Mouse (Mus musculus): ENCODE results near the gene Psmd2. TPM values are rescaled to one million over a fixed set of nuclear protein-coding genes. Genes with fewer than 3 reads are reported as not detected.

Gene Psmd2
- polyA plus RNA-seq, 1 experiment from 2014 or later, result 520 TPM

DNA sequence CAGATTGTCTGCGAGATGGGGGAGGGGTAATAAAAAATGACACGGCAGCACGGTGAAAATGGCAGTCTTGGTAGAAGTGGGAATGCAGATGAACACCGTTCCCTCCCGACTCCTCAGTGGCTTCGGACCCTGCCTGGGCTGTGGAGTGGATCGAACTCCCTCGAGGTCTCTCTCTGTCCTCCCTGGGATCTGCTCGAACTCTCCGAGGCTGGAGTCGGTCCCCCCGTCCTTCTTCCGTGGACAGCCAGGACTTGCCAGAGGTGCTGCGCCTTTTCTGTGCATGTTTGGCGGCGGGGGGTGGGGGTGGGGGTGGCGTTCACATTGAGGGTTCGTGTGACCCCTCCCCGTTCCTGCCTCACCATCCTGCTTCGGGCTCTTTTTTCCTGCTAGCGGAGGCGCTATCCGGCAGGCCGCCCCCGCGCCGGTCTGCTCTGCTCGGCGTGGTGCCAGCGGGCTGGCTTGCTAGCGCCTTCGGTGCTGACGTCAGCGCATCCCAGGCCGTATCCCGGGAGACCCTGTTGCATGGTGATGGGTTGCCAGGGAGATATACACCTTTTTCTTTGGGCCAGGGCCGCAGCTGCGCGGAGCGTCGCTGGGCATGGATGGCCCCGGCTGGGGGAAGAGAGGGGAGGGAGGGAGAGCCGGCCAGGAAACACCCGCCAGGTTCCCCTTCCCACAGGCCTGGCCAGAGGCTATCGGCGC lies 44.3 kb downstream of the Psmd2 start:
- Histone ChIP-seq H3K4me3 (peak overlapping the region; percentile 61), H3K36me3 (replicated peaks) (peaks cover 20% of the 10 kb centered on the region), H3K4me1 (peaks cover 48% of the 10 kb centered on the region), H3K27me3 (replicated peaks; ENCODE audit: low read depth, poor library complexity, severe bottlenecking) (peaks cover 46% of the 10 kb centered on the region), H3K27ac (replicated peaks) (peak overlapping the region; percentile 74), H3K9me3 (no peaks in the 10 kb centered on the region)
- WGBS, result 5% methylated on average over 46 of the region's 46 CpGs
- peak; percentile 83 for DNase-seq (ENCODE audit: low spot score)

DNA sequence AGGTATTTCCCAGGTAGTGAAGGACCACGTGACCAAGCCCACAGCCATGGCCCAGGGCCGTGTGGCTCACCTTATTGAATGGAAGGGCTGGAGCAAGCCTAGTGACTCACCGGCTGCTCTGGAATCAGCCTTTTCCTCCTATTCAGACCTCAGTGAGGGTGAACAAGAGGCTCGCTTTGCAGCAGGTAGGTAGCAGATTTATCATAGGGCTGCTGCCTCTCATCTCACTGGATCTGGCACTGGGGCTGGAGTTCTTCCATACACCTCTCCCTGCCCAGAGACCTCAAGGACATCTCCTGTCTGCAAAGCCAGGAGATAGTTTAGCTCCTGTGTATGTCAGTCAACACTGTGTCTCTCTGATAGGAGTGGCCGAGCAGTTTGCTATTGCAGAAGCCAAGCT lies 47.8 kb downstream of the Psmd2 start:
- Histone ChIP-seq H3K27ac (replicated peaks) (no peak overlapping the region), H3K36me3 (replicated peaks) (peaks cover 14% of the 10 kb centered on the region), H3K9me3 (no peaks in the 10 kb centered on the region), H3K4me1 (peaks cover 49% of the 10 kb centered on the region), H3K27me3 (replicated peaks; ENCODE audit: low read depth, poor library complexity, severe bottlenecking) (peaks cover 43% of the 10 kb centered on the region), H3K4me3 (no peak overlapping the region)
- no peak for DNase-seq (ENCODE audit: low spot score)
- WGBS, result 79% methylated on average over 5 of the region's 5 CpGs

DNA sequence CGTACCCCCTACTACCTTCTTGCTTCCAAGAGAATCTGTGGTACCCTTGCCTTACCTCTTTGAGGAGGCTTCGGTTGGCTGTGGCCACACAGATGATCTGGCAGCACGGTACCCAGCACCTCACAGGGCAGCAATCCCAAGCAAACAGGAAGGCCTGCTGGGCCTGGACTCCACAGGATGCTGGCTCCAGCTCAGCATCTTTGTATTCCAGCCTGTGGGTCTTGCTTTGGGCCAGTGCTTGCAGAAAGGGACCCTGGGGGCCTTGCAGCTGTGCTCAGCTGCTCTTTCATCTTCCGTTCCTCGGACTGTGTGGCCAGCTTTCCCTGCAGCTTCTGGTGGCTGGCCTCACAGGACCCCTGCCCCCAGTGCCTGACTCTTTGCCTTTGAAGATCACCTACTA lies 48.6 kb downstream of the Psmd2 start:
- 33% methylated on average over 5 of the region's 5 CpGs for WGBS
- H3K4me1 ChIP-seq, result peaks cover 48% of the 10 kb centered on the region

DNA sequence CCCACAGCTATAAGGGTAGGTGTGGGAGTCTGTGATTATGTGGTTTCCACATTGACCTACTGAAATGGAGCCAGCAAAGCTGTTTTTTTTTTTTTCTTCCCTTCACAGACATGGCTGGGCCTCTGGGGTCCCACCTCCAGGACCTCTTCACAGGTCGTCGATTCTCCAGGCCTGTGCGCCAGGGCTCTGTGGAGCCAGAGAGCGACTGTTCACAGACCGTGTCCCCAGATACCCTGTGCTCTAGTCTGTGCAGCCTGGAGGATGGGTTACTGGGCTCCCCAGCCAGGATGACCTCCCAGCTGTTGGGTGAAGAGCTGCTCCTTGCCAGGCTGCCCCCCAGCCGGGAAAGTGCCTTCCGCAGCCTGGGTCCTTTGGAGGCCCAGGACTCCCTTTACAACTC lies 49.9 kb downstream of the Psmd2 start:
- Histone ChIP-seq H3K9me3 (no peaks in the 10 kb centered on the region), H3K4me1 (peaks cover 35% of the 10 kb centered on the region), H3K27me3 (replicated peaks; ENCODE audit: low read depth, poor library complexity, severe bottlenecking) (peaks cover 23% of the 10 kb centered on the region), H3K27ac (replicated peaks) (peak overlapping the region; percentile 77), H3K36me3 (replicated peaks) (peaks cover 34% of the 10 kb centered on the region), H3K4me3 (peak overlapping the region; percentile 21)
- 47% methylated on average over 7 of the region's 7 CpGs for WGBS
- no peak for DNase-seq (ENCODE audit: low spot score)

More for the DNA sequence above, 48.6 kb downstream of the Psmd2 start:
- Histone ChIP-seq H3K36me3 (replicated peaks) (peaks cover 21% of the 10 kb centered on the region), H3K4me3 (no peak overlapping the region), H3K27me3 (replicated peaks; ENCODE audit: low read depth, poor library complexity, severe bottlenecking) (peaks cover 36% of the 10 kb centered on the region), H3K27ac (replicated peaks) (peak overlapping the region; percentile 35), H3K9me3 (no peaks in the 10 kb centered on the region)
- DNase-seq (ENCODE audit: low spot score), result no peak

DNA sequence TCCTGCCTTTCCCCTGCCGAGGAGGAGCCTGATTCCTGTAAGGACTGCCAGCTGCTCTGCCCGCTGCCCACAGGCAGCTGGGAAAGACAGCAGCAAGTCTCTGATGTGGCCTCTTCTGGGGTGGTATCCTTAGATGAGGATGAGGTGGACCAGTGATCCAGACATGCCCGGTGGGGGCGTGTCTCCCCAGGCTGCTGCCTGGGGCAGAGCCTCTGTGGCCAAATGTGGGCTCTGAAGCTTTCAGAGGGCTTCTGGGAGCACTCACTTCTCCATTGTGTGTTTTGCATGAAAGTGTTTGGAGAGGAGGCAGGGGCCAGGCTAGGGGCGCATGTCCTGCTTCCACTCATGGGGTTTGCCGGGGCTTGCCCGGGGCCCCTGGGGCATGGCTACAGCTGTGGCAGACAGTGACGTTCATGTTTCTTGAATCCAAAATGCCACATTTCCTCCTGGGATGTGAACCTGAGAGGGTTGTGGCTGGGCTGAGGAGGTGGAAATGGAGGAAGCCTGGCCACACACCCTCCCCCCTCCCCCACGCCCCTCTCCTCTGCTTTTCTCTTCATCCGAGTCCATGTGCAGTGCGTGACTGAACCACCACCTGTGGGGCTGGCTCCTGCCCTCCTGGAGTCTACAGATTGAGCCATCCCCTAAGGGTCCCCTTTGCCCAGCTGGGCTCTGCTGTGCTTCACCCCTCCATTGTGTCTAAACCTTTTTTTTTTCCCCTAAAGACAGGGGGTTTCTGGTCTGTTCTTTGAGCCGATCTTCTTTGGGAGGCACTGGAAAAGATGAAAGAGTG lies 50.5 kb downstream of the Psmd2 start:
- peak; percentile 60 for DNase-seq (ENCODE audit: low spot score)
- H3K4me3 ChIP-seq, result peak overlapping the region; percentile 21
- peaks cover 30% of the 10 kb centered on the region for H3K4me1 ChIP-seq
- peaks cover 40% of the 10 kb centered on the region for H3K36me3 ChIP-seq (replicated peaks)
- H3K9me3 ChIP-seq, result no peaks in the 10 kb centered on the region
- peaks cover 17% of the 10 kb centered on the region; the same call in 1 of the 2 replicates for H3K27me3 ChIP-seq (replicated peaks; ENCODE audit: low read depth, poor library complexity, severe bottlenecking)
- H3K27ac ChIP-seq (replicated peaks), result peak overlapping the region; percentile 77
- 12% methylated on average over 12 of the region's 12 CpGs for WGBS

DNA sequence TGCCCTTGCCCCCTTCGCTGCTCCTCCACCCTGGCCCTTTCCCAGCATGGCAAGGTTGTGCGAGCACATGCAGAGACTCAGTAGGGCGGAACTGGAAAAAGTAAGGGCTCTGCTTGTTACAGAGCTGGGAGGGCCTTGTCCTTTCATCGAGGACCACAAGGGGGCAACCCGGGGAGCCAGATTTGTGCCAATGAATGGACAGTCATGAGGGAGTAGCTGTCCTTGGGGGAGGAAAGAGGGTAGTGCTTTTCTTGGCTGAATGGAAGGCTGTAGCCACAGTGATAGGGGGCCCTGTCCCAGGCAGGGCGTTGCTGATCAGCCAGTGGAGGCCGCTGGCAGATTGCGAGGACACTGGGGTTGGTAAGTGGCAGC lies 51.1 kb downstream of the Psmd2 start:
- Histone ChIP-seq H3K36me3 (replicated peaks) (peaks cover 46% of the 10 kb centered on the region), H3K9me3 (no peaks in the 10 kb centered on the region), H3K27me3 (replicated peaks; ENCODE audit: low read depth, poor library complexity, severe bottlenecking) (peaks cover 12% of the 10 kb centered on the region; the same call in 1 of the 2 replicates), H3K4me1 (peaks cover 30% of the 10 kb centered on the region), H3K27ac (replicated peaks) (peak overlapping the region; percentile 77), H3K4me3 (peak overlapping the region; percentile 21)
- peak; percentile 85 for DNase-seq (ENCODE audit: low spot score)
- WGBS, result 5% methylated on average over 8 of the region's 8 CpGs

DNA sequence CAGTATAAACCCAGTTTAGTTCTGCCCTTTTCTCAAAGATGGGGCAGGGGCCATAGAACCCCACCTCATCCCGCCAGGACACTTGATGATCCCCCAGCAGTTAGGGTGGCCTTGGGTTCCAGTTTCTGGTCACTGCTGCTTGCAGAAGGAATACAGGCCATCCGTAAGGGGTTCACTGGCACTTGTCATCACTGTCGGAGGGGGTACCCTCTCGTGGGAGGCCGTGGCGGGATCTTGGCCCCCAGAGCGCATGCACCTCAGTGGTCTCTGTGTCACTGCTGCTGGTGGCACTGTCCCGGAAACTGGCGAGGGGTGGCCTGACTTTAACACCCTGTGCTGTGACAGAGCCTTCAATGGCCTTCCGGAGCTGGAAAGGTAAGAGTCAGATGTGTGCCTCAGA lies 51.6 kb downstream of the Psmd2 start:
- Histone ChIP-seq H3K27me3 (replicated peaks; ENCODE audit: low read depth, poor library complexity, severe bottlenecking) (peaks cover 6% of the 10 kb centered on the region; the same call in 1 of the 2 replicates), H3K4me1 (peaks cover 30% of the 10 kb centered on the region), H3K9me3 (no peaks in the 10 kb centered on the region), H3K27ac (replicated peaks) (no peak overlapping the region), H3K4me3 (no peak overlapping the region), H3K36me3 (replicated peaks) (peaks cover 52% of the 10 kb centered on the region)
- no peak for DNase-seq (ENCODE audit: low spot score)
- WGBS, result 91% methylated on average over 10 of the region's 10 CpGs

DNA sequence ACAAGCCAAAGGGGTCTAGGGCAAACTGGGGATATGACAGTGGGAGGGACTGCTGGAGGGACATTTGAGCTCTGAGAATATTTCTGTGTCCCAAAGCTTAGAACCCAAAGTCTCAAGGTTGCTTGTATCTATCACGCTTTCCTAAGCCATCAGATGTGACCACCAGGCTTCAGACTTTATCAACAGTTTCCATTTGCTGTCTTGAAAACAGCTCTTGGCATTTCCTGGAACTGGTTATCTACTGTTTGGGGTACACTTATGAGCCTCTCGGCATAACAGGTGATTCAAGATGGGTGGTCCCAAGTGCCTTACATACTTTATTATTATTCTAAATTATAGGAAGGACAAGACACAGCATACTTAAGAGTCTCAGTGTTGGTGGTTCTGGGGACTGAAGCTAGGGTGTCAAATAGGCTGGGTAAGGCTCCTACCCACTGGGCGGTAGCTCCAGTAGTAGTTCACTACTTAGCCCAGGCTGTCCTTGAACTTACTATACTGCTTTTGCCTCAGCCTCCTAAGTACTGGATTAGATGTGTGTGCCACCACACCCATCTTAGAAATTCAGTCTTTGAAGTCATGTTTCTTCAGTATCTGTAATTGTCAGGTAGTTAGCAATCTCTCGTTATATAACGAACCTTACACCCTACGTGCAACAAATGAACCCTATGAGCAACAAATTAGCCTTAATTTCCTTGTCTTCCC lies 52.4 kb downstream of the Psmd2 start:
- Histone ChIP-seq H3K4me1 (peaks cover 30% of the 10 kb centered on the region), H3K4me3 (no peak overlapping the region), H3K27ac (replicated peaks) (no peak overlapping the region), H3K9me3 (no peaks in the 10 kb centered on the region), H3K27me3 (replicated peaks; ENCODE audit: low read depth, poor library complexity, severe bottlenecking) (no peaks in the 10 kb centered on the region), H3K36me3 (replicated peaks) (peaks cover 59% of the 10 kb centered on the region)
- 94% methylated on average over 6 of the region's 6 CpGs for WGBS
- no peak for DNase-seq (ENCODE audit: low spot score)

DNA sequence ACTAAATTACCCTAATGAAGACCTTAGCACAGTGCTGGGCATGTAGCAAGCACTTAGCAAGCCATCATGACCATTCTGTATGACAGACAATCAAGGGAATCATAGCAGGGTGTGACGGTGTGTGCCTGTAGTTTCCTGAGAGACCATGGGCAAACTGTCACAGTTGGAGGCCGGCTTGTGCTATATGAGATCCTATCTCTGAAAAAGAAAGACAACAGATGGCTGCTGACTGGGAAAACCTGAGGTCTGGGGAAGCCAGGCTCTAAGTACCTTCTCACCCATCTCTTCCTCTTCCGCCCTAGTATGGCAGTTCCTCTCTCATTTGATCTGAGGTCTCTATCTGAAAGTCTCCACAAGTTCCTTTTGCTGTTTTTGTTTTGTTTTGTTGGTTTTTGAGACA lies 54.3 kb downstream of the Psmd2 start:
- Histone ChIP-seq H3K36me3 (replicated peaks) (peaks cover 79% of the 10 kb centered on the region), H3K9me3 (no peaks in the 10 kb centered on the region), H3K27ac (replicated peaks) (no peak overlapping the region), H3K4me3 (no peak overlapping the region), H3K27me3 (replicated peaks; ENCODE audit: low read depth, poor library complexity, severe bottlenecking) (no peaks in the 10 kb centered on the region), H3K4me1 (peaks cover 22% of the 10 kb centered on the region)
- 82% methylated on average over 3 of the region's 3 CpGs for WGBS
- DNase-seq (ENCODE audit: low spot score), result no peak

DNA sequence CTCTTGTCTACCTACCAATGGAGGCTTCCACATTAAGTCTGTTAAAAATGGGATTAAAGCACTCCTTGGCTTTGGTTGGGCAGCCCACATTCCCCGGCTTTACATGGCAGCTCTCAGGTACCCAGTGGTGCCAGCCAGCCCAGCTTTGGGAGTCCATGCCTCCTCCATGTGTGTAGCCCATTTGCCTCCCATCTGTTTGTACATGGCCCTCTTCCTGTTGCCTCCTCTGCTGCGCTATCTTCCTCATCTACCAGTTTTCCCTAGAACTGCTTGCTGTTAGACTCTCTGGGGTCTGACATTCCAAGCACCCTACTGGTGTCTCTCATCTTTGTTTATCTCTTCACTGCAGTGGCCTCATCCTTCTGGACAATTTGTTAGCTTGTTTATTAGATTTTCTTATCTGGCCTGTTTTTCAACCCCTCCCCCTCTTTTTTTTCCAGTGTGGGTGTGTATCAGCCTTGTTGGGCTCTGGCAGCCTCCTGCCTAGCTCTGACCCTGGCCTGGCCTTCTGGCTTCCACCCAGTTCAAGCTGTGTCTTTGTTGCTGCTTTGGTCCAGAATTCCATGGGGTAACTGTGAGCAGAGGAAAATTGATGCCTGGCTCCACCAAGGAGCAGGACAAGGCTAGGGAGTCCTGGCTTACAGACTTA lies 55.1 kb downstream of the Psmd2 start:
- no peak overlapping the region for H3K4me3 ChIP-seq
- H3K4me1 ChIP-seq, result peaks cover 18% of the 10 kb centered on the region
- H3K27ac ChIP-seq (replicated peaks), result no peak overlapping the region
- peaks cover 86% of the 10 kb centered on the region for H3K36me3 ChIP-seq (replicated peaks)
- 91% methylated on average over 2 of the region's 2 CpGs for WGBS
- DNase-seq (ENCODE audit: low spot score), result no peak
- H3K9me3 ChIP-seq, result no peaks in the 10 kb centered on the region
- no peaks in the 10 kb centered on the region for H3K27me3 ChIP-seq (replicated peaks; ENCODE audit: low read depth, poor library complexity, severe bottlenecking)

DNA sequence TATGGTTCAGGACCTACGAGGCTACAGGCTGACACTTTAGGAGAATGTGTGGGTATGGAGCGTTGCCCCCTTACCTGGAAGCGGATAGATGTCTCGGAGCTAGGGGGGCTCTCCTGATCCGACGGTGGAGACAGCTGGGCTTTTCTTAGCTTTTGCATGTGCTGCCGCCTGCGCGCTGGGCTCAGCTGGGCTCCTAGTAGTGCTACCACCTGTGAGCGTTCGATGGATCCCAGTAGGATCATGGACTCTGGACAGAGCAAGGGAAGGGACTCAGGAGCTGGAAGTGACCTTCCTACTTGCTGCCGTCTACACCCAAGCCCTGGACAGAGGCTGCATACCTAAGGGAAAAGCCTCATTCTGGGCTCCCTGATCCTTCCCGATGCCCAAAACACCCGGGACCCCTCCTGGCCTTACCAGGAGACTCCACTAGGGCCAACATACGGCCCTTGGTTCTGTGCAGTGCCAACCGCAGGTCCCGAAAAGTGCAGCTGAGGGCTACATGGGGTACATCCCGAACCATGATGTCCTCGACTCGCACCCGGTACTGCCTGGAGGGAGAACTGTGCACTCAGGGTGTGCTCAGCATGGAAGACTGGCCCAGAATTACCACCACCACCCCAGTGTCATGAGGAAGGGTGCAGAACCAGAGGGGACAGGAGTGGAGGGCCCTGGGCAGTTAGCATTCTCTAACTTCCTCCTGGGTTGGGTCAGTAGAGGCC lies 56.9 kb downstream of the Psmd2 start:
- DNase-seq (ENCODE audit: low spot score), result no peak
- Histone ChIP-seq H3K27me3 (replicated peaks; ENCODE audit: low read depth, poor library complexity, severe bottlenecking) (no peaks in the 10 kb centered on the region), H3K36me3 (replicated peaks) (peaks cover 99% of the 10 kb centered on the region), H3K4me3 (no peak overlapping the region), H3K4me1 (peaks cover 5% of the 10 kb centered on the region), H3K9me3 (no peaks in the 10 kb centered on the region), H3K27ac (replicated peaks) (no peak overlapping the region)
- WGBS, result 93% methylated on average over 21 of the region's 21 CpGs

Measured in embryonic facial prominence, embryonic 10.5 days (tissue).